ENCODE assay signal across 45 mouse cellular contexts in the genomic region with DNA sequence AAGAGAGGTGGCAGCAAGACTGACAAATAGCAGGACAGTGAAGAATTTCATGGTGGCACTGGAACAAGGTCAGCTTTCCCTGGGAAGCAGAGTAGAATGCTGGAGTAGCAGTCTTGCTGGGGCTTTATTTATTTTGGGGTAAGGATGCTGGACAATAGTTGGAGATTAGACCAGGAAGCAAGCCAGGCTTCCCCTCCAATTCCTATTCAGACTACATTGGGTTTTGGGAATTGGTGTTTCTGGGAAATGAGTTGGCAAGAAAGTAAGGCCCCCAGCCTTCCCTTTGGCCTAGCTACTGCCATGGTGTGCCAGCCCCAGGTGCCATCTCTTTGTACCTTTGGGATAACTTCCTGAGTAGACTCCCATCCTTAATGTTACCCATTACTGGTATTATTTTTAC. TPM values are rescaled to one million over a fixed set of nuclear protein-coding genes. Genes with fewer than 3 reads are reported as not detected.
"Had no signal": no experiment of that assay in that cellular context is flagged by ENCODE, and none has a peak within 500 bp of the region (broad histone marks: within the 10 kb centered on the region; RNA-seq: fewer than 3 reads in every experiment).

A gene (minus strand): TSS at position 101 of the 400 bp plus-strand sequence.

- DNase-seq: heart, postnatal 10 days; heart, postnatal 14 days; heart, postnatal 36 days; heart, postnatal 4 days; kidney, adult 11 months; kidney, adult 18-20 months; kidney, adult 8-10 months; kidney, adult 9 months; kidney, postnatal 10 days; kidney, postnatal 14 days; kidney, postnatal 25 days; kidney, postnatal 36 days; kidney, postnatal 4 days; layer of hippocampus, adult 9-11 months; layer of hippocampus, postnatal 36 days had no signal

- H3K36me3 ChIP-seq: heart, embryonic 10.5 days; heart, embryonic 12.5 days; heart, embryonic 13.5 days; heart, embryonic 15.5 days; hindbrain, embryonic 10.5 days; hindbrain, embryonic 12.5 days; hindbrain, embryonic 13.5 days; hindbrain, embryonic 15.5 days; intestine, embryonic 15.5 days had no signal

- ATAC-seq: hindbrain, embryonic 16.5 days; hindbrain, postnatal 0 days; inflammation-experienced regulatory T-cells, adult 6 months; intestine, embryonic 15.5 days; intestine, embryonic 16.5 days; intestine, postnatal 0 days had no signal

- H3K4me3 ChIP-seq: heart, embryonic 10.5 days; heart, embryonic 12.5 days; heart, embryonic 13.5 days; heart, embryonic 15.5 days; hindbrain, embryonic 10.5 days; hindbrain, embryonic 12.5 days; hindbrain, embryonic 13.5 days; hindbrain, embryonic 15.5 days; intestine, embryonic 15.5 days; layer of hippocampus, adult 2 months; left cerebral cortex, adult 2 months had no signal

- H3K27me3 ChIP-seq: heart, embryonic 12.5 days; heart, embryonic 13.5 days; heart, embryonic 15.5 days; hindbrain, embryonic 12.5 days; hindbrain, embryonic 13.5 days; hindbrain, embryonic 15.5 days; intestine, embryonic 15.5 days had no signal

- H3K27ac ChIP-seq: heart, embryonic 10.5 days; heart, embryonic 13.5 days; heart, embryonic 15.5 days; hindbrain, embryonic 10.5 days; hindbrain, embryonic 12.5 days; hindbrain, embryonic 13.5 days; hindbrain, embryonic 14.5 days; hindbrain, embryonic 15.5 days; hindbrain, postnatal 0 days; intestine, embryonic 15.5 days; kidney, postnatal 0 days; layer of hippocampus, adult 2 months; left cerebral cortex, adult 2 months had no signal

- H3K9ac ChIP-seq: heart, embryonic 12.5 days; heart, embryonic 13.5 days; heart, embryonic 15.5 days; hindbrain, embryonic 12.5 days; hindbrain, embryonic 13.5 days; hindbrain, embryonic 14.5 days; hindbrain, embryonic 15.5 days; intestine, embryonic 15.5 days had no signal

- H3K9me3 ChIP-seq: heart, embryonic 10.5 days; heart, embryonic 12.5 days; heart, embryonic 13.5 days; heart, embryonic 15.5 days; hindbrain, embryonic 10.5 days; hindbrain, embryonic 12.5 days; hindbrain, embryonic 13.5 days; hindbrain, embryonic 15.5 days; intestine, embryonic 15.5 days had no signal

- H3K4me1 ChIP-seq: heart, embryonic 10.5 days; heart, embryonic 12.5 days; heart, embryonic 13.5 days; heart, embryonic 15.5 days; hindbrain, embryonic 10.5 days; hindbrain, embryonic 12.5 days; hindbrain, embryonic 13.5 days; hindbrain, embryonic 15.5 days; intestine, embryonic 15.5 days had no signal

- H3K4me2 ChIP-seq: heart, embryonic 11.5 days; heart, embryonic 12.5 days; heart, embryonic 13.5 days; heart, embryonic 15.5 days; hindbrain, embryonic 12.5 days; hindbrain, embryonic 13.5 days; hindbrain, embryonic 14.5 days; hindbrain, embryonic 15.5 days; intestine, embryonic 15.5 days had no signal

RNA-seq across cellular contexts. Expression of the gene that starts here (rescaled TPM):
- total RNA-seq: heart, postnatal 10 days; heart, postnatal 14 days; heart, postnatal 25 days; heart, postnatal 36 days; heart, postnatal 4 days; hematopoietic stem cell, adult 5-6 weeks; hindbrain, postnatal 0 days; left cerebral cortex, adult 18-20 months; left cerebral cortex, adult 2 months; left cerebral cortex, adult 8-10 months had no signal
- polyA plus RNA-seq: heart, embryonic 10.5 days; heart, embryonic 11.5 days; heart, embryonic 12.5 days; heart, embryonic 13.5 days; heart, embryonic 14.5 days; heart, embryonic 15.5 days; heart, embryonic 16.5 days; heart, postnatal 0 days; hindbrain, embryonic 10.5 days; hindbrain, embryonic 11.5 days; hindbrain, embryonic 12.5 days; hindbrain, embryonic 13.5 days; hindbrain, embryonic 14.5 days; hindbrain, embryonic 15.5 days; hindbrain, embryonic 16.5 days; hindbrain, postnatal 0 days; inflammation-experienced regulatory T-cells, adult 6 months; intestine, embryonic 14.5 days; intestine, embryonic 15.5 days; intestine, embryonic 16.5 days; kidney, embryonic 14.5 days; kidney, embryonic 16.5 days; kidney, postnatal 0 days had no signal
